Mouse (Mus musculus): ENCODE measurements around the gene Zcchc8.

GRCm38 (mm10) chr5:123661602-123662001 lies 59.3 kb downstream of the Zcchc8 start:
- TF ChIP-seq CTCF (IDR thresholded peaks at IDR 0.05; ENCODE audit: borderline replicate concordance, insufficient read depth, low read length) (no peak), POLR2A (IDR thresholded peaks at IDR 0.05; ENCODE audit: low read depth, low read length) (no peak)

Data from embryonic fibroblast, embryonic 13.5 days (primary cell).